Mouse (Mus musculus) neural tube, embryonic 13.5 days (tissue): ENCODE results near the gene Adam12. TPM values are rescaled to one million over a fixed set of nuclear protein-coding genes. Genes with fewer than 3 reads are reported as not detected.
A peak's percentile ranks its signal among the peaks of the same experiment; 100 is the strongest.

Experiments
- ATAC-seq: fragments of 200-750 bp; cut with Nextera tagmentation; 2 replicates; pipeline ENCODE4 v1.8.0; 2017; ENCODE audit warnings: low read depth, mild to moderate bottlenecking, moderate TSS enrichment, moderate library complexity
- H3K27ac ChIP-seq: fragments of 300-500 bp; sonication (generic); replicated peaks from 2 replicates; pipeline ENCODE4 v1.5.1; 2015; ENCODE audit warnings: moderate library complexity, mild to moderate bottlenecking, inconsistent platforms
- H3K27me3 ChIP-seq: fragments of 300-500 bp; sonication (generic); 2 replicates; pipeline ENCODE4 v1.6.1; 2015; ENCODE audit warnings: mild to moderate bottlenecking, inconsistent platforms
- H3K36me3 ChIP-seq: fragments of 300-500 bp; sonication (generic); 2 replicates; pipeline ENCODE4 v1.6.1; 2015; ENCODE audit warnings: mild to moderate bottlenecking, inconsistent platforms
- H3K4me1 ChIP-seq: fragments of 300-500 bp; sonication (generic); replicated peaks from 2 replicates; pipeline ENCODE4 v1.6.1; 2015; ENCODE audit warnings: inconsistent platforms
- H3K4me2 ChIP-seq: fragments of 300-500 bp; sonication (generic); 2 replicates; pipeline ENCODE4 v1.6.1; 2015; ENCODE audit warnings: inconsistent platforms, mild to moderate bottlenecking, moderate library complexity
- H3K4me3 ChIP-seq: fragments of 300-500 bp; sonication (generic); 2 replicates; pipeline ENCODE4 v1.5.1; 2015; ENCODE audit warnings: mild to moderate bottlenecking, inconsistent platforms
- H3K9ac ChIP-seq: fragments of 300-500 bp; sonication (generic); 2 replicates; pipeline ENCODE4 v1.6.1; 2015; ENCODE audit warnings: moderate library complexity, mild to moderate bottlenecking, inconsistent platforms
- H3K9me3 ChIP-seq: fragments of 300-500 bp; sonication (generic); 2 replicates; pipeline ENCODE4 v1.6.1; 2016; ENCODE audit warnings: inconsistent platforms
- WGBS: fragments of 180-500 bp; shearing (Covaris S2); methylation state at CpG from one replicate; pipeline ENCODE4 v1.1.7; 2015; 5-methylcytosine and 5-hydroxymethylcytosine counted together
- polyA plus RNA-seq: library from polyadenylated mRNA; unstranded; fragments of >200 nt; fragmentation: Nextera tagmentation; extraction: Ambion mirVana; gene quantifications from 2 replicates; pipeline ENCODE4 v1.2.1, GENCODE M21; 2015

Adam12 gene
- polyA plus RNA-seq, 1 experiment from 2014 or later = 2.4 TPM

DNA sequence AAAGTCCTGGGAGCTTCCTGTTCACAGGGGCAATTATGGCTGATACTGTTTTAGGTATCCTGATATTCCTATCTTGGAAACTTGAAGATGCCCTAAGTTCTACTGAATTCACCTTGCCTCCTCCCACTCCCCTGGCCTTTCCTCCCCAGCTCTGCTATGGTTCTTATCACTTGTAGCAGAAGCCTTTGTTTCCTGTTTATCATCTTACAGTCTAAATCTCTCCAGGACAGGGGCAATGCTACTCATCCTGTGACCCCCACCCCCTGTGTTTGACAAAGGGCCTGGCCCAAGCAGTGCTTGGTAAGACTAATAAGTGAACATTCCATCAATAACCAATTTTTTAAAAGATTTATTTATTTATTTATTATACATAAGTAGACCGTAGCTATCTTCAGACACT, 8.6 kb upstream of the Adam12 start:
- Histone ChIP-seq H3K27ac (no peak overlapping the region), H3K4me1 (no peaks in the 10 kb centered on the region), H3K4me3 (no peak overlapping the region), H3K27me3 (no peaks in the 10 kb centered on the region), H3K9me3 (no peaks in the 10 kb centered on the region), H3K9ac (no peak overlapping the region), H3K36me3 (no peaks in the 10 kb centered on the region), H3K4me2 (no peak overlapping the region)
- WGBS = 94% methylated on average over 1 of the region's 1 CpGs
- ATAC-seq = no peak

DNA sequence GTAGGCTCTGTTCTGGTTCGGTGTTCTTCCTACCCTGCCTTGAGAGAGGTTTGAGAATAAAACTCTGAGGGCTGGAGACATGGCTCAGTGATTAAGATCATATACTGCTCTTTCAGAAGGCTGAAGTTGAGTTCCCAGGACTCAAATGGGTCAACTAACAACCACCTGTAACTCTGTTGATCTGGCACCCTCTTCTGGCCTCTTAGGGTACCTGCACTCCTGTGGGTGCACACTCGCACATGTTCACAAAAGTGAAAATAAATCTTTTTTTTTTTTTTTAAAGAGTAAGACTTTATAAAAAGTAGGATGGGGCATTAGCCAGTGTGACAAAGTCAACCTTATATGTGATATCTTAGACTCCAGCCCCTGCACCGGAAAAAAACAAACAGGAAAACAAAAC, 6.9 kb upstream of the Adam12 start:
- Histone ChIP-seq H3K9me3 (no peaks in the 10 kb centered on the region), H3K27ac (no peak overlapping the region), H3K4me1 (no peaks in the 10 kb centered on the region), H3K36me3 (no peaks in the 10 kb centered on the region), H3K27me3 (no peaks in the 10 kb centered on the region), H3K9ac (no peak overlapping the region), H3K4me3 (no peak overlapping the region), H3K4me2 (no peak overlapping the region)
- WGBS = 93% methylated on average over 3 of the region's 3 CpGs
- no peak for ATAC-seq

DNA sequence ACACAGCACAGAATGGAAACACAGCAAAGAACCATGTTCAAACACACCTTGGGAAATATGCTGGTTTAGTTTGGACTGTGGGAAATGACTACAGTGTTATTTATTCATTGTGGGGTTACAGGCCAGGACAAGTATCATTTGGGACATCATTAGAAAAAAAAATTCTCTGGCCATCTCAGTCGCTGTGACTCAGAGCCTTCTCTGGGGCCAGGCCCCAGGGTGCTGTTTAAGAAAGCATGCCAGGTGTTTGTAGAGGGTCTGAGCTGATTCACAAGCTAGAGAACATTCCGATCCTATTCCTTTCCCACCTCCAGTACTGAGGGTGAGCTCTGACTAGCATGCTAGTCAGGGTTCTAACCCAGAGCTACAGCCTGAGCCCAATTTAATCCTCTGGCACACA, 5.4 kb upstream of the Adam12 start:
- H3K36me3 ChIP-seq = no peaks in the 10 kb centered on the region
- WGBS = 75% methylated on average over 2 of the region's 2 CpGs
- H3K9ac ChIP-seq = no peak overlapping the region
- no peak overlapping the region for H3K4me3 ChIP-seq
- H3K27me3 ChIP-seq = no peaks in the 10 kb centered on the region
- no peaks in the 10 kb centered on the region for H3K9me3 ChIP-seq
- ATAC-seq = no peak
- H3K4me1 ChIP-seq = no peaks in the 10 kb centered on the region
- no peak overlapping the region for H3K4me2 ChIP-seq
- no peak overlapping the region for H3K27ac ChIP-seq

DNA sequence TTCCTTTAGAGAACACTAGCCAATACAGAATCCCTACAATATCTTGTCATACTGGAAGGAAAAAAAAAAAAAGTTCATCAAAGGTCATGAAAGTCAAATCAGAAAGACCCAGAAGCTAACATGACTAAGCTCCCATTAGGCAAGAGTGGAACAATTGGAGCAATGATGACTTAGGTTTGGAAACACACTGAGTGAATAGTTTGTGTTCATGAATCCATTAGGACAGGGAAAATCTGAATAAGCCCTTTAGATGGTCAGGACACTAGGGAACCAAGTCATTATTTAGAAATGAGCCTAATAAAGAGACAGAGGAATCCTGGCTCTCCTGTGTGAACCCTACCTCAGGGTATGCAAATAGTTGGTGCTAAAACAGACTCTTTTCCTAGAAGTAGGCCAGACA, 4.8 kb upstream of the Adam12 start:
- H3K9ac ChIP-seq = no peak overlapping the region
- no peak overlapping the region for H3K4me3 ChIP-seq
- no peak overlapping the region for H3K27ac ChIP-seq
- H3K4me2 ChIP-seq = no peak overlapping the region
- H3K9me3 ChIP-seq = no peaks in the 10 kb centered on the region
- H3K36me3 ChIP-seq = no peaks in the 10 kb centered on the region
- ATAC-seq = no peak
- H3K27me3 ChIP-seq = no peaks in the 10 kb centered on the region
- no peaks in the 10 kb centered on the region for H3K4me1 ChIP-seq

DNA sequence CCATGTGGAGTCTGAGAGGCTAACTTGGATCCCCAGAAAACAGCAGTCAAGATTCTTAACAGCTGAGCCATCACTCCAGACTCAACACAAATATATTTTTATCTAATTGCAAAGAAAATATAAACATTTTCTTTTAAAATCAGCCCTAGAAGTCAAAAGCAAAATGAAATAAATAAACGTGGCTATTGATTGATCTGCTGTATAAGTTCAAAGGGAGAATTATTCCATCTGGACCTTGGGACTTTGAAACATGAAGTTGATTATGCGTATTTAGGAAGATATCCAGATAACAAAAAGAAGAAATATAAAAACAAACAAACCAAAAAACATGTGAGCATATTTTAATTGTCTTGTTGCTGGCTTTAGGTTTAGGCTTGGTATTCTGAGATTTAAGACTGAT, 3.6 kb upstream of the Adam12 start:
- Histone ChIP-seq H3K27me3 (no peaks in the 10 kb centered on the region), H3K27ac (no peak overlapping the region), H3K36me3 (no peaks in the 10 kb centered on the region), H3K9ac (no peak overlapping the region), H3K4me2 (no peak overlapping the region), H3K4me1 (no peaks in the 10 kb centered on the region), H3K9me3 (no peaks in the 10 kb centered on the region), H3K4me3 (no peak overlapping the region)
- ATAC-seq = no peak
- 80% methylated on average over 2 of the region's 2 CpGs for WGBS

DNA sequence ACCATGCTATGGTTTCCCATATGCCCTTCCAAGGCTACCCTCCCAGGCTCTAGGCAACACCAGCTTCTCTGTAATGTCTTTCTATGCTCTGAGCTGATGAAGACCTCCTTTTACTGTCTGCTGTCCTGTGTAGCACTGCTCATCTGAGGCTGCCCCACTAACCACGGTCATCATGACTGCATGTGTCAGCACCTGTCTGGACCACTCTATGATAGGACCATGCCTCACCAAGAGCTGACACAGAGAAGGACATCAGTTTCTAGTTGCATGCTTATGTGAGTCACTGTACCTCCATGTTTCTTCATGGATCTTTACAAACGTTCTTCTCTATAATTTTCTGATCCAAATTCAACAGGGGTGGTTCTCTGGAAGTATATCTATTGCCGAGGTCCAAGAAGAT, 1.2 kb downstream of the Adam12 start:
- Histone ChIP-seq H3K9me3 (no peaks in the 10 kb centered on the region), H3K4me1 (peaks cover 17% of the 10 kb centered on the region), H3K27me3 (peaks cover 23% of the 10 kb centered on the region), H3K4me2 (no peak overlapping the region), H3K36me3 (no peaks in the 10 kb centered on the region), H3K4me3 (no peak overlapping the region), H3K9ac (no peak overlapping the region), H3K27ac (no peak overlapping the region)
- 85% methylated on average over 3 of the region's 3 CpGs for WGBS
- ATAC-seq = no peak

DNA sequence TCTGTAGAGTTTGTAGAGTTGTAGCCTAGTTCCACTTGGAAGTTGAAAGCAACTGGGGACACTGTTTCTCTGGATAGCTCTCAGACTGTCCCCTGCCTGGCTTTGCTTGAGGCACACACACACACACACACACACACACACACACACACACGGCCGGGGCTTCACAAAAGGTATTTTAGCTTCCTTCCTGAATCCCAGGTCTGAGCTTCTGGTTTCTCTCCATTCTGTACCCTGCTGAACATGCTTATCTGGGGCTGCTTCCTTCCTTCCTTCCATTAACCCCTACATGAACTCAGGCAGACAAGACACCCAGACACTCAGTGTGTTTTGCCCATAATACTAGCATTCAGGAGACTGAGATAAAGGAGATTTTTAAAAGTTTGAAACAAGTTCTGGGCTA, 2.0 kb downstream of the Adam12 start:
- H3K36me3 ChIP-seq = no peaks in the 10 kb centered on the region
- H3K4me2 ChIP-seq = no peak overlapping the region
- H3K4me3 ChIP-seq = no peak overlapping the region
- ATAC-seq = no peak
- H3K4me1 ChIP-seq = peaks cover 24% of the 10 kb centered on the region
- H3K9ac ChIP-seq = no peak overlapping the region
- H3K27me3 ChIP-seq = peaks cover 30% of the 10 kb centered on the region
- H3K9me3 ChIP-seq = no peaks in the 10 kb centered on the region
- no peak overlapping the region for H3K27ac ChIP-seq
- 87% methylated on average over 2 of the region's 2 CpGs for WGBS

DNA sequence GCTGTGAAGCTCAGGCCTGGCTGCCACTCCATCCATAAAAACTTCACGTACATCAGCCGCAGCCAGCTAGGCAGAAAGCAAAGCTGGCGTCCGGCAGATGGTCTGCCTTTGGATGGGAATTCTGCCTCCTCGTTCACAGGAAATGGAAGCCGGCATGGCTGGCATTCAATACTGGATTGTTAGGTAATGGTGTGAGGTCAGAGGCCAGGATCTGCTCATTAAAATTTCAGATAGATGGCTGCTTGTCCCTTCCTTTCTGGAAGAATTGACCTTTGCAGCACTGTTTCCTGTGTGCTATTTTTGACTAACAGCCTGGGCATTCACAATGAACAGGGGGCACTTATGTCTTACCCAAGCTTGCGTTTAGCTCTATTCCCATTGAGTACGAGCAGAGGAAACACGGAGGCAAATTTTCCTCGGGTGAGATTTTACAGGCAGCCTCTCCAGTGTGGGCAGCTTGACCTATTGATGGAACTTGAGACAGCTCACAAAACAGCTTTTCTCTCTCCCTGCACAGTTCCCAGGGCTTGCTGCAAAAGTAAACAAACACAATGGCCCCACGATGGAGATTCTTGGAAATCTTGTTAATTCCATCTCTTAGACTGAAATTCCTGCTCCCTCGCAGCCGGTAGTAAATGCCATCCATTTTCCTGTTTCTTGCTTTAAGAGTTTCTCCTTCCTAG, 4.0 kb downstream of the Adam12 start:
- H3K36me3 ChIP-seq = no peaks in the 10 kb centered on the region
- H3K4me2 ChIP-seq = 0 out of 2 replicates have a peak overlapping the region, but pooled peaks have one; percentile 9
- H3K27ac ChIP-seq = 0 out of 2 replicates have a peak overlapping the region, but pooled peaks have one; percentile 13
- ATAC-seq = no peak
- H3K9ac ChIP-seq = no peak overlapping the region
- H3K4me1 ChIP-seq = peaks cover 32% of the 10 kb centered on the region
- H3K9me3 ChIP-seq = no peaks in the 10 kb centered on the region
- H3K27me3 ChIP-seq = peaks cover 34% of the 10 kb centered on the region
- H3K4me3 ChIP-seq = no peak overlapping the region
- WGBS = 22% methylated on average over 13 of the region's 13 CpGs

DNA sequence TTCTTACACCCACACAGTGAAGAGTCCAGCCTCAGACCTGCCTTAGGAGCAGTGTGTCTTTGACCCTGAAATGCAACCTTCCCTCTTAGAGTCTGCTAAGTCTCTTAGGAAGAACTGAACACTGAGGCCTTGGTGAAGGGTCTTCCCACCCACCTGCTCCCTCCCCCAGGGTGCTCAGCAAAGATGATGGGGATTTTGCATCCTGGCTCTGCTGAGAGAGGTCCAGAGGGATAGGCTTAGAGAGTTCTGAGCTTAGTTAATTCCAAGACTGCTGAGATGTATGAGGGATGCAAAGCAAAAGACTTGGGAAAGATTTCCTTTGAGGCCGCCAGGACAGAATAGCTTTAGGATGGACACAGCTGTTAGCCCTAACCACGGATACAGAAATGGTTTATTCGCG, 4.8 kb downstream of the Adam12 start:
- Histone ChIP-seq H3K27ac (no peak overlapping the region), H3K4me3 (no peak overlapping the region), H3K4me1 (peaks cover 32% of the 10 kb centered on the region), H3K27me3 (peaks cover 39% of the 10 kb centered on the region), H3K4me2 (no peak overlapping the region), H3K9ac (no peak overlapping the region), H3K36me3 (no peaks in the 10 kb centered on the region), H3K9me3 (no peaks in the 10 kb centered on the region)
- no peak for ATAC-seq
- WGBS = 76% methylated on average over 4 of the region's 4 CpGs

DNA sequence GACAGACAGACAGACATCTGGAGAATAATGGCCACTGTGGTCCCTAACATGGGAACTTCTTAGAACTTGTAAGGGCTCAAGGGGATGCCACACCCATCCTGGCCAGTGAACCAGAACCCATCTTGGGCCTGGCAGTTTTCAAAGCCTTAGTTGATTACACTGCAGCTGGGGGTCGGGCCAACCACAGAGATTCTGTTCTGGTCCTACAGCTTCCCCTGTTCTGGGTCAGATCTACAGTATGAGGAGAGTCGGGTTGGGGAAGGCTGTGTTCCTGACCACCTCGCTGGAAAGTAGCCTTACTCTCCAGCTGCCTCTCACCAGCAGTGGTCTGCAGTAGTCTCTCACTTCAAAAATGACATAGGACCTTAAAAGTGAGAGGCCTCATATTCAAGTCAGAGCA, 5.7 kb downstream of the Adam12 start:
- no peak overlapping the region for H3K9ac ChIP-seq
- H3K4me1 ChIP-seq = peaks cover 32% of the 10 kb centered on the region
- H3K27me3 ChIP-seq = peaks cover 41% of the 10 kb centered on the region
- H3K36me3 ChIP-seq = no peaks in the 10 kb centered on the region
- H3K27ac ChIP-seq = no peak overlapping the region
- H3K9me3 ChIP-seq = no peaks in the 10 kb centered on the region
- WGBS = 82% methylated on average over 3 of the region's 3 CpGs
- H3K4me2 ChIP-seq = no peak overlapping the region
- no peak overlapping the region for H3K4me3 ChIP-seq
- ATAC-seq = no peak

DNA sequence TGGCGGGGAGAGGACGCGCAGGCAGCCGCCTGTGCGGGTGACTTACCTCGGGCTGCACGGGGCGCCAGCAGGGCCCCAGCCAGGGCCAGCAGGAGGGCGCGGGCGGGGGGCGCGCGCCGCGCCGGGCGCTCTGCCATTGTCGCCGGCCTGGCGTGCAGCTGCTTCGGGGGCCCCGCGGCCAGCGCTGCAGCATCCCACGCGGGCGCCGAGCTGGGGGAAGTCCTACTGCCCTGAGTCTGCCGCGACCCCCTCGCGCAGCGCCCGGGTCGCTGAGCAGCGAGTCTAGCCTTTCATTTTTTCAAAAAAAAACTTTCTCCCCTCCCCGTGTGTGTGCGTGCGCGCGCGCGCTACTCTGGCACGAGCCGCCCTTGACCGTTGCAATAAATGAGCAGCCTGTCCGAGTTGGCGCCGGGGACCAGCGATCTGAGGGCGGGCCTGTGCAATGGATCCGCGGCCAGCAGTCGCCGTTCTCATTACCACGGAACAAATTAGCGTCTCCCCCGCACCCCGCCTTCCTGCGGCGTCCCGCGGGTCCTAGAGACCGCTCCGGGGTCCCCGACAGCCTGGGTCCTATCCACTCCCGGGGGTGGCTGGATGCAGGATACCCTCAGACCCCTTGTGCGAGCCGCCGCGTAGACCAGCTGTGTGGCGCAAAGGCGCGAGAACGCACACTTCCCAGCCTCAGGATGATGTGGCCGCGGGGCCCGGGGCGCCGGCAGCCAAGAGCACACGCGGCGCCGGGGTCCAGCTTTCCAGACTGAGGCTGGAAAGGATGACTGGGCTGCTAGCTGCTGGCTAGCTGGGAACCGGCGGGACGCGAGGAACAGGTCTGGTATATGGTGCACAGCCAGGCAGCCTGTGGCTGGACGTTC, 7.0 kb downstream of the Adam12 start:
- WGBS = under 1% methylated on average over 79 of the region's 90 CpGs
- Histone ChIP-seq H3K36me3 (no peaks in the 10 kb centered on the region), H3K4me3 (peak overlapping the region; percentile 64), H3K9me3 (no peaks in the 10 kb centered on the region), H3K27me3 (peaks cover 41% of the 10 kb centered on the region), H3K27ac (peak overlapping the region; percentile 70), H3K4me1 (peaks cover 32% of the 10 kb centered on the region), H3K9ac (peak overlapping the region; percentile 78), H3K4me2 (peak overlapping the region; percentile 99)
- peak; percentile 69 for ATAC-seq

DNA sequence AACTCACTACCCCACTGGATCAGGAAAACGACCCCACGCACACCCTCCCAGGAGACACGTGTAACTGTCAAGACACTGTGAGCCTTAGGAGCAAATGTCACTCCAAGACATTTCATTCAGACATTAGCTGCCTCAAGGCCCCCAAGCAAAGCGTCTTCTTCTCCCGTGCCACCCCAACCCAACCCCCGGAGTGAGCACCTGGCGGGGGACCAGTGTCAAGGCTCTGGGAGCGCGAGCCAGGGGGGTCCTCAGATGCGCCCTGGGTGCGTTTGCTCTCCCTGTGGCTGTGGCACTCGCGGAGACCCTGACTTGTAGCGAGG, 7.6 kb downstream of the Adam12 start:
- 0% methylated on average over 14 of the region's 14 CpGs for WGBS
- peak; percentile 24; the same call in 1 of the 2 replicates for ATAC-seq
- Histone ChIP-seq H3K4me1 (peaks cover 32% of the 10 kb centered on the region), H3K9ac (peak overlapping the region; percentile 78), H3K9me3 (no peaks in the 10 kb centered on the region), H3K36me3 (no peaks in the 10 kb centered on the region), H3K4me3 (peak overlapping the region; percentile 64), H3K27me3 (peaks cover 38% of the 10 kb centered on the region), H3K4me2 (peak overlapping the region; percentile 99), H3K27ac (peak overlapping the region; percentile 70)
